Mouse (Mus musculus): Measurements from ENCODE around the gene Pnck.

Pnck gene

DNA sequence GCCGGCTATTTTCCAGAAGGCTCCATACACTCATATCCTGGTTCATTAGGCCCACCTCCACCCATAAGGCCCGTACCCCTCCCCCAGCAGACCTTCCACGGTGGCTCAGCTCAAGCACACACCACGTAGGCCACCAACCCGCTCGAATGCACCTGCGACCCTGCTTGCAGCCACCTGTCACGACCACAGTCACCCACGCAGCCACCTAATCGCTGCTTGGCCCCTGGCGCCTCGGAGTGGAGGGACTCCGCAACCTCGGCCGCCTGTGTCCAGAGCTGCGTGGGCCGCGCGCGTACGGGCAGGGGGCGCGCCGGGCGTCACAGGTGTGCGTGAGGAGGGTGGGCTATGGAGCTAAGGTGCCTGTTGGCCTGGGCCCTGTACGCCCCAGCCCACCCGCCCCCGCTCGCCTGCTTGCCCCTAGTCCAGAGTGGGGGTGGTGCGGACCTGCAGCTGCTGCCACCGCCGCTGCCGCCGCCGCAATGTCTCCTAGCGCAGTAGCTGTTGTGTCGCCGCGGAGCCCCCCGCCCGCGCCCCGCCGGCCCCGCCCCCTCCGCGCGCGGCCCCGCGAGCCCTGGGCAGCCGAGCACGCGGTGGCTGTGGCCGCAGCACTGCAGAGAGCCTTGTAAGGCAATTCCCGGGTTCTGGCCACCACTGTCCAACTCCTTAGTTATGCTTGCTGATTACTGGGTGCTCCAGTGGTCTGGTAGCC lies at the start of gene Pnck:
Gene Pnck, minus strand, starts transcription at position 543 of the 709 bp plus-strand sequence.
- DNase-seq (ENCODE audit: low read depth): no peak

DNA sequence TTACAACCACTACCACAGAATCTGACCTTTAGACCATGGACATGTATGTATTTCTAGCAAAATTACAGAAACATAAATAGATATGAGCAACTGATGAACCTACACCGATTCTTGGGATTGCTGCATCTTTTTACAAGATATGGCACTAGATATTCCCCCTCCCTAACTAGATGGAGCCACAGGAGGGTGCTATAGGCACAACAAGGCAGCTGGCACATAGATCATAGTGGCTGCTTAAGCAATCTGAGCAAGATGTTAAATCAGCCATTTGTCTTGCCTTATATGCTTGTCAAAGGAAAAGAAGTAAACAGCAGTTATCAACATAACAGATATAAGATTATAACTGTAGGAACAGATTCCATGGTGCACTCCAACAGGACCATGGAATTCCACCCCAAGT lies 40.6 kb upstream of the Pnck start:
- DNase-seq (ENCODE audit: low read depth): peak; percentile 52

DNA sequence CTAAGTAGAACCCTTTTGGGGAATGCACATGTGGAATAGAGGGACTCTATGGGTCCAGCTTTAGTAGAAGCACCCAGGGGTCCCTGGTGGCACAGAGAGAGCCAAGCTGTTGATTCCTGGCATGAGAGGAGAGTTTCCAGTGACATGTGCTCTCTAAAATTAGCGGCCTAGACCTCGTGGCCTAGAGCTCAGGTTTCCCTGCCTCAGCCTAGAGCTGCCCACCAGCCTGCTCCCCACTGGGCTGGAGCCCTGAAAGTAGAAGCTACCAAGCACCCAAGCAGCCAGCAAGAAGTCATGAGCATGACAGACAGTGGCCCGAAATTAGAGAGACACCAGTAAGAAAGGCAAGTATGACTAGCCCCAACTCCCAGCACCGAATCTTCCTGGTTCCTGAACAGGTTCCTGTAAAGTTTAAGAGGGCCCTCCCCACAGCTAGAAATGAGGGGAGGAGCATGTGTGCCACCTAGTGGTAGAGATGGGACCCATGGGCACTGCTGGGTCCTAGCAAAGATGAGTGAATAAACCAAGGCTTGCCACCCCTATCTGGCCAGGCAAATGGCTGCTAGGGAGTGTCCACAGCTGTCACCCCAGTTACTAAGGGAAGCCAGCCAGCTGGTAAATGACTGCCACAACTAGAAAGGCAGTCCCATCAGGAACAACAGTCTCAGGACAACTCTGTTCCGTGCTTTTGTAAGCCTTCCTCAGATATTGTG lies 31.2 kb upstream of the Pnck start:
- DNase-seq (ENCODE audit: low read depth): peak; percentile 74

DNA sequence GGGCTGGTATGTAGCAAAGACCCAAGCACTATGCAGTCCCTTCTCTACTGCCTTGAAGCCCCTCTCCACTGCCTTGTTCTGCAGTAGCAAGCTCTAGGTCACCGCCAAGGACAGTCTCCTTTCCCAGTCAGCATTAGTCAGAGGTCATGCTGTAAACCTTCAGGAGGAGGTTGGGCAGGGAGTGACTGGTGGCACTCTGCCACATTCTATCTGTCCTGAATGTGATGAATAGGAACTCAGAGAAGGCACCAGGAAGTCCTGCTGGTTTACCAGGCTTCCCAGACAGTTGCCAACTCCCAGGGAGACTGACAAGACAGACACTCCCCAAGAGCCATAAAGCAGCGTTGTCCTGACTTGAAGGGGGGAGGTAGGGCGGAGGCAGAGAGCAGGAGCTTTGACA lies 25.7 kb upstream of the Pnck start:
- DNase-seq (ENCODE audit: low read depth): peak; percentile 38

DNA sequence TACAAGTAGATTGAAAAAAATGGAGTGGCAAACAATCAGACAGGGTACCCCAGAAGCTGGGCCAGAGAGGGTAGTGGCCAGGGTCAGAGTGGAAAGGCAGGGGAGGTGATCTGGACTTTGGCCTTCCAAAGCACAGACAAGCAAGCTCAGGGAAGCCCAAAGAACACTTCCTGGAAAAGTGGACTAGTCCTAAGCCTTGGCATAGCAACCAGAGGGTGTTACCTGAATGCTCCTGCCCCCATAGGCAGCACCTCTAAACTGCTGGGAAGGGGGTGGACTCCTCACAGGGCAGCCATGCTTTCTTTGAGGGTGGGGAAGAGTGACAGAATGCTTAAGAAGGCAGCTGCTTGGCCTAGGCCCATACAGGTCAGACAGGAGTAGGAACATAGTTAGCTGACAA lies 25.1 kb upstream of the Pnck start:
- no peak for DNase-seq (ENCODE audit: low read depth)

DNA sequence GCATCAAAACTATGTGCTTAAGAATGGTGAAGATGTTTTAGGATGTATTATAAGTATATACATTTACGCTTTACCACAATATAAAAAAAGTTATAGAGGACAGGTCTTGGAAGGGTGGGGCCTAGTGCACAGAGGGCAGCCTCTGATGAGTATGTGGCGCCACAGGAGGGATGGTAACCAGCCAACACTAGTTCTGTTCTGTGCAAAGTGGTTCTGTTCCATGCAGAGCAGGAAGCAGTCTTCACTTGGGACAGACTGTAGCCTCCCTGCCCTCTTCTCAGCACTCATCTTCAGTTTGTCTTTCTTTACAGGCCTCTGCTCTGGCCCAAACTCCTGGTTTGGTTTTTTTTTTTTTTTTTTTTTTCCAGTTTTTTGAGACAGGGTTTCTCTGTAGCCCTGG lies 24.2 kb upstream of the Pnck start:
- DNase-seq (ENCODE audit: low read depth): no peak

DNA sequence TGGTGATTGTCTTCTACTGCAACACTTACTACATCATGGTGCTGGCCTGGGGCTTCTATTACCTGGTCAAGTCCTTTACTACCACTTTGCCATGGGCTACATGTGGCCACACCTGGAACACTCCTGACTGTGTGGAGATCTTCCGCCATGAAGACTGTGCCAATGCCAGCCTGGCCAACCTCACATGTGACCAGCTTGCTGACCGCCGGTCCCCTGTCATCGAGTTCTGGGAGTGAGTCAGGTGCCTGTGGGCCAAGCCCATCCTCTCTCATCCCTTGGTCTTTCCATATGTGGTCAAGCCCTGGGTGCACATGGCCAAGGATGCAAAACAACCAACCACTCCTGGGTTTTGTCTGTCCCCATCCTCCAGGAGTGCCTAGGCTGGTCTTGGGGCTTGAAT lies 16.8 kb upstream of the Pnck start:
- DNase-seq (ENCODE audit: low read depth): no peak

DNA sequence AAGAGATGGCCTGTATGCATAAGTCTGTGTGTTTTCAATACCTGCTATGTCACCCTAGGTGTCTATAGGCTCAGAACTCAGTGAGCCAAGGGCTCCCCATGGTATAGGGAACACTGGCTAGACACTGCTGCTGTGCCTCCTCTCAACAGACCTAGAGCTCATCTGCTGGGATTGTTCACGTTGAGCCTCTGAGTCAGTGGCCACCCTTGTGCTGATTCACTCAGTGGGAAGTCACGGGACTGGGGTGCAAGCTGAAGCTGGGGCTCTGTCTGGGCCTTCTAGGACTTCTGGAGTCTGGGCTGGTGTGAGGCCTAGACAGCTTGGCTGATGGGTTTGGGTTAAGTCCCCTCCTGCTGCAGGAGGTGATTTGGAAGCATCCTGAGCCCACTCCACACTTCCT lies 15.3 kb upstream of the Pnck start:
- DNase-seq (ENCODE audit: low read depth): peak; percentile 76

DNA sequence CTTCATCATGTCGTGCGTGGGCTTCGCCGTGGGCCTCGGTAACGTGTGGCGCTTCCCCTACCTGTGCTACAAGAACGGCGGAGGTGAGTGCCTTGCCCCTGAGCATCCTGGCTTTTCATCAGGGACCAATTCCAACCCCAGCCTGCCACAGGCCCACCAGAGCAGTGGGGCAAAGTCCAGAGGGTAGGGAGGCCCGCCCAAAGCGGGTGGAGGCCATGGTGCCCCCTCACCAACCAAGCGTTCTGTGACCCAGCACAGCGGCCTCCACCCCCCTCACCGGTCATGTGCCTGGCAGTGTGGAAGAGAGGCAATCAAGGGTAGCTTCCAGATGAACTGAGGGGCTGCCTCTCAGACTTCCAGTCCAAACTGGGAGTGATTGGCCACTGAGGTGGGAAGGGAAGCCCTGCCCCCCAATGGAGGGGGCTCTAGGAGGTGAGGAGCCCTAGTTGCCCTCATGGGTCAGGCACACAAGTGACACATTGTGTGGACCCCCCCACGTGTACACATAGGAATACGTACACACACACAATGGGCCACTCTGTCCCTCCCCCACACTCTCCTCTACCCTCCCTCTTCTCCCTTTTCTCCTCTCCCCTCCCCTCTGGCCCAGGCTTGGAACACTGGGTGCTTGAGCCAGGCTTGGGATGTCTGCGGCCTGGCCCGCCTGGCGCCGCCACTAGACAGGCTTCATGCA lies 14.2 kb upstream of the Pnck start:
- peak; percentile 65 for DNase-seq (ENCODE audit: low read depth)

DNA sequence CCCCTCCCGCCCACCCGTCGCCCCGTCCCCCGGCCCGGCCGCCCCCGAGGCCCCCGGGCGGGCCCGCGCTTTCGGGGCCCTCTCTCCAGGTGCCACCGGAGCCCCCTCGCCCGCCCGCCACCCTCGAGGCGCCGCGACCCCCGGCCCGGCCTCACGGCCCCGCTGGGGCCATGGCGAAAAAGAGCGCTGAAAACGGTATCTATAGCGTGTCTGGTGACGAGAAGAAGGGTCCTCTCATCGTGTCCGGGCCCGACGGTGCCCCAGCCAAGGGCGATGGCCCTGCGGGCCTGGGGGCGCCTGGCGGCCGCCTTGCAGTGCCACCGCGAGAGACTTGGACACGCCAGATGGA lies 13.7 kb upstream of the Pnck start:
- DNase-seq (ENCODE audit: low read depth): no peak

DNA sequence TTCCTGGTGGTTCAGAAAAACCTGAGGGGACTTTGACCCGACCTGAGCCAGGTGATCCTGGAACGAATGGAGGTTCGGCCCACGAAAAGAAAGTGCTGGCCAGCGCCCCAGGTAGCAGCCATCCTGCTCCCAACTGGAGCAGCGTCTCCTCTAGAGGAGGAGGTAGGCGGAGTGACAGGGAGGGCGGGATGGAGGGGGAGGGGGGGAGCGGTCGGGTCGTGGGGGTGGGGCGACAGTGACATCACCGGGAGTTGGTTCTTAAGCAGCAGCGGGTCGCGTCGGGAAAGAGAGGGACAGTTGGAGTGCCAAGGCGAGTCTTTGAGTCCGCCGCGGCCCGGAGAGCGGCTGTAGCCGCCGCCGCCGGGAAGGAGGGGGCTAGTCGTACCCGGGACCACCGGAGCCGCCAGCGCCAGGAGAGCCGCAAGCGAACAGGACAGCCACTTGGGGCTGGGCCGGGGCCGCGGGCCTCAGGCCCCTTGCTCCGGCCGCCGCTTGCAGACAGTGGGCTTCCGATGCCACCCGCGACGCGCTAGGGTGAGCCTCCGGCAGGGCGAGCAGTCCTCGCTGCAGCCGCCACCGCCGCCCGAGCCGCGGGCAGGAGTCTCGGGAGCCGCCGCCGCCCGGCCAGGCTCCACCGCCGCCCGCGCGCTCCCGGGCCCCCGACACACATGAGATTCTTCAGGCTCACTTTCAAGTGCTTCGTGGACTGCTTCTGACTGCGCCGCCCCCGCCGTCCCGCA lies 13.1 kb upstream of the Pnck start, which contains the start of gene Slc6a8:
Gene Slc6a8, plus strand, starts transcription at position 272 of the 740 bp plus-strand sequence.
- peak; percentile 78 for DNase-seq (ENCODE audit: low read depth)

DNA sequence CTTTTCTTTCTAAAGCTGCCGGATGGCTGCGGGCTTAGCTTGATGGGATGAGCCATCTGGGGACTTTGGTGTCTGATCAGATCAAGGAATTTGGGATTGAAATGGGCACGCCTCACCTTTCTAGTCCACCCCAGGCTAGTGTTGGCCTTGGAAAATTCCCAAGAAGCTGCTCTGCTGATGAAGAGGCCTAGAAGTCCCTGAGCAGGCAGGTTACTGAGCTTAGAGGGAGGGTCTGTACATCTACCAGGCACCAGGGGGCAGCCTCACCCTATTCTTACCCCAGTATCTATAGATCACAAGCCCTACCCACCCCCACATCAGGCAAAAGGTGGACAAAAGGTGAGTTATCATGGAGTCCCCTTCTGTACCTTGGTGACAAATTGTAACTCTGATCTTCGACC lies 12.1 kb upstream of the Pnck start:
- peak; percentile 76 for DNase-seq (ENCODE audit: low read depth)

DNA sequence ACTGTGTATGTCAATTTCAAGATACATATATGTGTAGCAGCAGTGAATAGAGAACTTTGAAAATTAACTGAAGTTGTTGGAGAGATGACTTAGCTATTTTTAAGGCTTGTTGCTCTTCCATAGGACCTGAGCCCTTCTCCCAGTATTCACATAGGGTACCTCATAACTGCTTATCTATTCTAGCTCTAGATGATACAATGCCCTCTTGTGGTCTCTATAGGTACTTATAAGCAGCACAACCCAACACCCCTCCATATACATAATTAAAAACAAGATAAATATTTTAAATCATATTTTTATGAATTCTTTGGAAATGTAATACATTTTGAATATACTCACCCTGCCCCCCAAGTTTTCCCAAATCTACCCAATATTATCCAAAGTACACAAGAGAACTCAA lies 3.2 kb upstream of the Pnck start:
- DNase-seq (ENCODE audit: low read depth): no peak

DNA sequence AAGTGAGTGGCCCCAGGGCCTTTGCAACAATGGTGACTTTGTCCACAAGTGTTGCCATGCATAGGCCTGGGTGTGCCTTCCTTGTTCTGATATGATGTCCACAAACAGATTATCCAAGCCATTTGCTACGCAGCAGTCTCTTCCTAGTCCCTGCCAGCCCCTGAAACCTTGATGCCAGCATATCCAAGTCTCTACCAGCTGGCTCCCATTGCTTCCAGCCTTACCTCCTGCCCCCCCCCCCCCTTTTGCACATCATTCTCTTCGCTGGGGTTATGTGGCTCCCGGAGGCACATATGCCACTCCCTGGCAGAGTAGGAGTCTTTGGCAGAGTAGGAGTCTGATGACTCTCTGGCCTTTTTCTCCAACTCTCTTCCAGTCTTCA lies 358 bp upstream of the Pnck start:
- no peak for DNase-seq (ENCODE audit: low read depth)

DNA sequence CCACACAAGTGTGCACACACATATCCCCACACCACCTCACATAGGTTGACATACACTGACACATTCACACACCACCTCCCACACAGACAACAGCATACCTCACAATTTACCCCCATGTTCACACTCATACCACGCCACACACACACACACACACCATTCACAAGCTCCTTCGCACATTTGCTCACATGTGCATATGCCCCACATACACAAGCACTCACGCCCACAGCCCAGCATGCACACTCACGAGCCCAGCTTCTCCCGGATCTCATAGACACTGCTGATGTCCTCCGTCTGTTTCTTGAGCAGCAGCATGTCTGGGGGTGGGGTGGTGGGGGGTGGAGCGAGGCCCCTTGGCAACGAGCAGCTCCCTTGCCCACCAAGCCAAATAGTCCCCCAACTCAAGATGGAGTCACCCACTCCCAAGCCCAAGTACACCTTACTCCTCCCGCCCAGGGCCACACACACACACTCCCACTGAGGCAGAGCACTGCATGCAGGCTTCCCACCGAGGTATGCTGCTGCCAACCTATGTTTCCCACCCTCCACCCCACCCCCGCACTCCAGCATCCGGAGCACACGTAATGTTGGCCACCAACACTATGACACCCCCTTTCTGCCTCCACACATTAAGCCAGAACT lies 862 bp downstream of the Pnck start:
- no peak for DNase-seq (ENCODE audit: low read depth)

DNA sequence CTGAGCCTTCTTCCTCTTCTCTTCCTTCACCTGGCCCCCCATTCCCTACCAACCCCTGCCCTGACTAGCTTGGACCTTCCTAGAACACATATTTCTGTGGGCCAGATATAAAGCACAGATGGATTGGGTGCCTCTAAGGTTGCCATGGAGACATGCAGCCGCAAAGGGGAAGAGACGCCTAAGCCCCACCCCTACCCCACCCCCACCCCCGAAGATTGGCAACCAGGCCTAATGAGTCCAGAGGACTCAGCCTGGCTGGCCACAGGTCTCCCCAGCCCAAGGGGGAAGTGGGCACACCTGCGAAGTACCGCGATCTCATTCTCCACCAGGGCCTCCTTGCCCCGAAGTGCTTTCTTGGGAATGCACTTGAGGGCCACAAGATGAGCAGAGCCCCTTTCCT lies 1.5 kb downstream of the Pnck start:
- no peak for DNase-seq (ENCODE audit: low read depth)

DNA sequence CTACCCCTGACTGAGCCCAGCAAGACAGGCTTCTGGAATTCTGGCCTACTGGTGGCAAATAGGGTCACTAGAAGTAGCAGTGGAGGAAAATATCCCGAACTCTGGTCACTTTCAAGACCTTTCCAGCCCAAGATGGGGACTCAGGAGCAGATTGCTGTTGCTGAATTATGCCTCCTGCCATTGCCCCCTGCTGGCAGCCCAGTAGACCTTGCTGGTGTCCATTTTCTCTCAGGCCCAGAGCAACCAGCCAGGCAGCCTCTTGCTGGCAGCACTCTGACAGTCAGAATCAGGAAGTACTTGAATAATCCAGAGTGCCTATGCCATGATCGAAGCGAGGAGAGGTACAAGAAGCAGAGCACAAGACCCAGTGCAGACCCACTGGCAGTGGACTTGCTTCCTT lies 4.4 kb downstream of the Pnck start:
- peak; percentile 70 for DNase-seq (ENCODE audit: low read depth)

DNA sequence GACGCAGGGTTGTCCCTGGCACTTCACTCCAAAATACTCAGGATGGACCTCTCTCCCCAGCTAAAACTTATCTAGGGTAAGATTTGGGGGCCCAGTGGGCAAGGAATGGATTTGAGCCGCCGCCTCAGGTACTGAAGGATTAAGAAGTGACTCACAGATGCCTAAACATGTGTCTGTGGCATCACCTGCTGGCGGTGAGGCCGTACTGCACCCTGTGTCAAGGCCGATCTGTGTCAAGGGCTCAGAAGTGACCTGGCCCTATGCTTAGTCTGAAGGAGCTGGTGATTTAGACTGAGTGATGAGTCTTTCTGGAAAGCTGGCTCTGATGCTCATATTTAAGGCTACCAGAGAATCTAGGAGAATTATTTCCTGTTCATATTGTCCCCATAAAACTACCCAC lies 5.7 kb downstream of the Pnck start:
- DNase-seq (ENCODE audit: low read depth): peak; percentile 85

DNA sequence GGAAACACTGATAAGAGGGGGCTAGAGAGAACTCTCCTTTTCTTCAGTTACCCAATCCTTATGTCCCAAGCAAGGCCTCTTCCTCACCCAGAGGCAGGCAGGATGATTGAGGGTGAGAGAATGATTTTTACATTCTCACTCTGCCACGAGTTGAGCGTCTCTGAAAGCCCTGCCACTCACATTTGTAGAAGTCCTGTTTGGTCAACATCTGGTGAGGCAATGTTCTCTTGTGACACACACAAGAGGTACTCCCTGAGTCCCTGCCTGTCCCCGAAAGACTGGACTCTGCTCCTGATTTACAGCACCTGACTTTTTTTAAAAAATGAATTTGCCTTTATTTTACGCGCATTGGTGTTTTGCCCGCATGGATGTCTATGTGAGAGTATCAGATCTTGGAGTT lies 6.5 kb downstream of the Pnck start:
- DNase-seq (ENCODE audit: low read depth): no peak

DNA sequence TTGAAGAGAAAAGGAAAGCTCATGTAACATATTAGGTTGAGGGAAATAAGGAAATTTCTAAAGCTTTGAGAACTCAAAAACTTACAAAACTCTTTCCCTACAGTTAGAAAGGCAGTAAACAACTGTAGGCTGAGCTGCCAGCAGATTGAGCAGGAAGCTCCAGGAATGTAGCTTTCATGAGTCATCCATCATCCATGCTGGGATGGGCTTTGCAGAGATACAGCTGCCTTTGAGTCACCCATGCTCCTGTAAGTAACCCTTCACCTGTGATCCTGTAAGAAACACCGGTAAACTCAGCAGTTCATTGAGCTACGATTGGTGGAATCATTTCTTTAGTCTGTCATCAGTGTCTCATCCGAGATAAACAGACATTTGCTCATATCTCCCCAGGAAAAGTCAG lies 9.0 kb downstream of the Pnck start:
- peak; percentile 37 for DNase-seq (ENCODE audit: low read depth)

DNA sequence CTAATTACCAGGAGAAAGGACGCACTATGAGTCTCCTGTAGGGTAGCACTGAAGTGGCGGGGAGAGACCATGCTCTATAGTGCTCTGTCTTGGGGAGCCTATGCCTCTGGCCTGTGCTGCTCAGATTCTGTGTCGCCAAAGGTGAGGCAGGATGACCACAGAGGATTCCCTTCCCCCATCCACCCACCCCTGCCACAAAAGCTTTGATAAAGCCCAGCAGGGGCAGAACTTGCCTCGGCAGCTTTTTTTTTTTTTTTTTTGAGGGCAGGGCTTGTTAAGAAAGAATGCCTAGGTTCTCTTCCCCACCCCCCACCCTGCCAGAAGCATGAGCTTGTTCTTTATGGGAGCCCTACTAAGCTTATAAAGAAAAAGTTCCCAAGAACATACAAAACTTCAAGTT lies 14.8 kb downstream of the Pnck start:
- DNase-seq (ENCODE audit: low read depth): no peak

DNA sequence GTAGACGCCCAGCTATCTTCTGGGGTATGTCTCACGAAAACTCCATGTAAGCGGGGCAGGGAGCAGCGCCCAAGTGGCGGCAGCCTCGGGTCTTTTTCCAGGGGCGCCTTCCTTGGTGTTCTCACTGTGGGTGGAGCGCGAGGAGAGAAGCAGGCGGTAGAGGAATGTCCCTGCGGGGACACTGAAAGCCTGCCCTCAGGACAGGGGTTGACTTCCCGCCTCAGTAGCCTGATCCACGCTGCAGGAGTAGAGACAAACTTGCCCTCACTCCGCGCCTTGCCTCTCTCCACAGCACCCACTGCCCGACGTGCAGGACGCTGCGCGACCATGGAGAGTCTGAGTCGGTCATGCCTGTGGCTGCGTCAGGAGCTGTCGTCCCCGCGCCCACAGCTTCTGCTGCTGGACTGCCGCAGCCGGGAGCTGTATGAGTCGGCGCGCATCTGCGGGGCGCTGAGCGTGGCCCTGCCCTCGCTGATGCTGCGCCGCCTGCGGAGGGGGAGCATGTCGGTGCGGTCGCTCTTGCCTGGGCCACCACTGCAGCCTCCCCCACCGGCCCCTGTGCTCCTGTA lies 19.9 kb downstream of the Pnck start:
- DNase-seq (ENCODE audit: low read depth): no peak

Measured in NIH3T3 (cell line).